In the genomic region with DNA sequence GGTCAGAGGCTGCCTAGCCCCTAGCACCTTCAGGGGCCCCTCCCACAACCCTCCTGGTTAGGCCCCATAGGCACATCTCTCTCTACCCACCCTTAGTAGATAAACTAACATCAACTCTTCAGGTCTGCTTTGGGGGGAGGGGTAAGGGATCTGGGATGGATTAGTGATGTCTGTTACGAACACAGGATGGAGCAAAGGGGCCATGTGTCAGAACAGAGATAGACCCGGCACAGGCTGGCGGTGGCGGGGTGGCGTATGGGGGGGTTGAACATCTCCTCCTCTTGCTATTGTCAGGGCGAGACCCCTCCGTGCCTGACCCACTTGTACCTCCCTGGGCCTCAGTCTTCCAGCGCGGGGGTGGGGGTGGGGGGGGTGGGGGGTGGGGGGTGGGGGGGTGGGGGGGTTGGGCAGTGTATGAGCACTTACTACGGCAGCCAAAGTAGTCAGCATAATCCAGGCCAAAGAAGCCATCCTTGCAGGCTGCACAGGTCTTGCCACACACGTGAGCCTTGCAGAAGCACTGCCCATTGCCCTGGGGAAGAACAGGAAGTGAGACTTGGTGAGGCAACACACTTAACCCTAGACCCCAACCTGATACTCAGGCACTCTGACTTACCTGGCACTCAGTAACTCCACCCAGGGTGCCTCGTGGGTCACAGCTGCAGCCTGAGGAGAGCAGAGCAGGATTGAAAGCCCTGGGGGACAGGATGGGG, we compare ENCODE assay signal across 16 mouse cellular contexts. TPM values are rescaled to one million over a fixed set of nuclear protein-coding genes. Genes with fewer than 3 reads are reported as not detected.
DNase-seq lines count a peak whose midpoint lies in the region; ATAC-seq lines count a peak whose summit lies in the region.
"Had no signal": no experiment of that assay in that cellular context is flagged by ENCODE, and none has a peak within 500 bp of the region (broad histone marks: within the 10 kb centered on the region; RNA-seq: fewer than 3 reads in every experiment).

No protein-coding gene starts in this region.

- ATAC-seq in forebrain, embryonic 13.5 days = no peak
- no peak for ATAC-seq in forebrain, embryonic 16.5 days
- no peak for ATAC-seq in neural tube, embryonic 12.5 days (ENCODE audit: low FRiP score, low read depth)
- ATAC-seq in neural tube, embryonic 15.5 days (ENCODE audit: low FRiP score) = no peak
- ATAC-seq in common myeloid progenitor, adult 5-6 weeks (replicated peaks; ENCODE audit: low read depth, poor library complexity, severe bottlenecking) = peak; percentile 81
- peak; percentile 91 for ATAC-seq in megakaryocyte, adult 5-6 weeks (ENCODE audit: poor library complexity, severe bottlenecking)

- DNase-seq in retina, postnatal 1 day = no peak
- DNase-seq in heart, embryonic 10.5 days (ENCODE audit: low spot score) = no peak
- DNase-seq: cerebellum, adult 9-11 months; embryo, embryonic 11 days; gastrocnemius, postnatal 14 days; kidney, adult 2 months; kidney, postnatal 4 days; right cerebral cortex, postnatal 25 days had no signal

- no peak overlapping the region for H3K4me2 ChIP-seq in forebrain, embryonic 13.5 days
- no peak overlapping the region for H3K4me2 ChIP-seq in forebrain, embryonic 16.5 days (ENCODE audit: low read length)
- no peak overlapping the region for H3K4me2 ChIP-seq in neural tube, embryonic 12.5 days (replicated peaks)
- no peak overlapping the region for H3K4me2 ChIP-seq in neural tube, embryonic 15.5 days
- H3K4me2 ChIP-seq: lung, embryonic 15.5 days had no signal

- no peaks in the 10 kb centered on the region for H3K27me3 ChIP-seq in forebrain, embryonic 13.5 days
- no peaks in the 10 kb centered on the region for H3K27me3 ChIP-seq in forebrain, embryonic 16.5 days (replicated peaks; ENCODE audit: control insufficient read depth, insufficient read depth, low read length)
- no peaks in the 10 kb centered on the region for H3K27me3 ChIP-seq in neural tube, embryonic 12.5 days (replicated peaks)
- no peaks in the 10 kb centered on the region for H3K27me3 ChIP-seq in neural tube, embryonic 15.5 days (replicated peaks)
- no peaks in the 10 kb centered on the region for H3K27me3 ChIP-seq in heart, embryonic 10.5 days (ENCODE audit: insufficient read depth, poor library complexity, severe bottlenecking)
- H3K27me3 ChIP-seq: lung, embryonic 15.5 days had no signal

- H3K36me3 ChIP-seq in forebrain, embryonic 13.5 days (ENCODE audit: poor library complexity, severe bottlenecking) = no peaks in the 10 kb centered on the region
- H3K36me3 ChIP-seq in forebrain, embryonic 16.5 days (ENCODE audit: control insufficient read depth, insufficient read depth) = no peaks in the 10 kb centered on the region
- no peaks in the 10 kb centered on the region for H3K36me3 ChIP-seq in neural tube, embryonic 12.5 days
- H3K36me3 ChIP-seq in neural tube, embryonic 15.5 days = no peaks in the 10 kb centered on the region
- peaks cover 82% of the 10 kb centered on the region for H3K36me3 ChIP-seq in heart, embryonic 10.5 days

- no peak overlapping the region for H3K9ac ChIP-seq in forebrain, embryonic 13.5 days
- no peak overlapping the region for H3K9ac ChIP-seq in forebrain, embryonic 16.5 days (replicated peaks; ENCODE audit: low read depth, low read length)
- H3K9ac ChIP-seq in neural tube, embryonic 12.5 days = 0 out of 2 replicates have a peak overlapping the region, but pooled peaks have one; percentile 26
- H3K9ac ChIP-seq in neural tube, embryonic 15.5 days (replicated peaks) = no peak overlapping the region
- H3K9ac ChIP-seq: lung, embryonic 15.5 days had no signal

- H3K9me3 ChIP-seq in forebrain, embryonic 13.5 days (replicated peaks) = no peaks in the 10 kb centered on the region
- no peaks in the 10 kb centered on the region for H3K9me3 ChIP-seq in forebrain, embryonic 16.5 days (ENCODE audit: control insufficient read depth, low read length)
- no peaks in the 10 kb centered on the region for H3K9me3 ChIP-seq in neural tube, embryonic 12.5 days
- no peaks in the 10 kb centered on the region for H3K9me3 ChIP-seq in neural tube, embryonic 15.5 days (replicated peaks)
- H3K9me3 ChIP-seq in heart, embryonic 10.5 days = no peaks in the 10 kb centered on the region
- H3K9me3 ChIP-seq: lung, embryonic 15.5 days had no signal

- no peak overlapping the region for H3K4me3 ChIP-seq in forebrain, embryonic 13.5 days
- no peak overlapping the region for H3K4me3 ChIP-seq in forebrain, embryonic 16.5 days (replicated peaks; ENCODE audit: low read length)
- H3K4me3 ChIP-seq in neural tube, embryonic 12.5 days = no peak overlapping the region
- H3K4me3 ChIP-seq in neural tube, embryonic 15.5 days (replicated peaks) = no peak overlapping the region
- no peak overlapping the region for H3K4me3 ChIP-seq in heart, embryonic 10.5 days
- H3K4me3 ChIP-seq: lung, embryonic 15.5 days had no signal

- WGBS in forebrain, embryonic 13.5 days = 70% methylated on average over 12 of the region's 12 CpGs
- WGBS in forebrain, embryonic 16.5 days = 78% methylated on average over 12 of the region's 12 CpGs
- 81% methylated on average over 8 of the region's 12 CpGs for WGBS in neural tube, embryonic 12.5 days
- 84% methylated on average over 10 of the region's 12 CpGs for WGBS in neural tube, embryonic 15.5 days
- 69% methylated on average over 10 of the region's 12 CpGs for WGBS in heart, embryonic 10.5 days

- H3K4me1 ChIP-seq in forebrain, embryonic 13.5 days = peaks cover 11% of the 10 kb centered on the region
- H3K4me1 ChIP-seq in forebrain, embryonic 16.5 days (replicated peaks; ENCODE audit: control insufficient read depth, insufficient read depth, low read length) = peaks cover 6% of the 10 kb centered on the region
- H3K4me1 ChIP-seq in neural tube, embryonic 12.5 days = 0 out of 2 replicates have a peak, but pooled peaks cover 4% of the 10 kb centered on the region
- H3K4me1 ChIP-seq in neural tube, embryonic 15.5 days = no peaks in the 10 kb centered on the region; the same call in 1 of the 2 replicates
- peaks cover 27% of the 10 kb centered on the region; the same call in 1 of the 2 replicates for H3K4me1 ChIP-seq in heart, embryonic 10.5 days

- H3K27ac ChIP-seq in forebrain, embryonic 13.5 days = peak overlapping the region; percentile 51; the same call in 1 of the 2 replicates
- no peak overlapping the region for H3K27ac ChIP-seq in forebrain, embryonic 16.5 days (ENCODE audit: low read length)
- no peak overlapping the region for H3K27ac ChIP-seq in neural tube, embryonic 12.5 days
- H3K27ac ChIP-seq in neural tube, embryonic 15.5 days (replicated peaks) = no peak overlapping the region
- no peak overlapping the region for H3K27ac ChIP-seq in heart, embryonic 10.5 days
- H3K27ac ChIP-seq: lung, embryonic 15.5 days; stomach, postnatal 0 days had no signal

RNA-seq across cellular contexts. Expression of gene Adrm1, which starts 25.5 kb away (rescaled TPM):
- polyA plus RNA-seq in forebrain, embryonic 13.5 days (2015; fragmentation: Nextera tagmentation; extraction: Ambion mirVana) = 211 and 220 TPM in 2 replicates
- 189 and 202 TPM in 2 replicates for polyA plus RNA-seq in forebrain, embryonic 16.5 days (2015; fragmentation: Nextera tagmentation; extraction: Ambion mirVana)
- polyA plus RNA-seq in neural tube, embryonic 12.5 days (2016; fragmentation: Nextera tagmentation; extraction: Ambion mirVana) = 218 and 221 TPM in 2 replicates
- polyA plus RNA-seq in neural tube, embryonic 15.5 days (2015; fragmentation: Nextera tagmentation; extraction: Ambion mirVana) = 196 and 203 TPM in 2 replicates
- 51.8 and 52.0 TPM in 2 replicates for total RNA-seq in common myeloid progenitor, adult 5-6 weeks (2017)
- 55.7 and 58.0 TPM in 2 replicates for total RNA-seq in megakaryocyte, adult 5-6 weeks (2015)
- 32.0 and 39.1 TPM in 2 replicates for total RNA-seq in megakaryocyte, adult 5-6 weeks (2017)
- 202 and 240 TPM in 2 replicates for polyA plus RNA-seq in heart, embryonic 10.5 days (2016; fragmentation: Nextera tagmentation; extraction: Ambion mirVana)

RNA-seq across cellular contexts. Expression of gene Lama5, which starts 28.9 kb away (rescaled TPM):
- polyA plus RNA-seq in forebrain, embryonic 13.5 days (2015; fragmentation: Nextera tagmentation; extraction: Ambion mirVana) = 3.4 and 5.0 TPM in 2 replicates
- 3.0 and 3.2 TPM in 2 replicates for polyA plus RNA-seq in forebrain, embryonic 16.5 days (2015; fragmentation: Nextera tagmentation; extraction: Ambion mirVana)
- 2.8 and 2.9 TPM in 2 replicates for polyA plus RNA-seq in neural tube, embryonic 12.5 days (2016; fragmentation: Nextera tagmentation; extraction: Ambion mirVana)
- 1.2 and 4.4 TPM in 2 replicates for polyA plus RNA-seq in neural tube, embryonic 15.5 days (2015; fragmentation: Nextera tagmentation; extraction: Ambion mirVana)
- total RNA-seq in common myeloid progenitor, adult 5-6 weeks (2017) = 0.05 and 0.10 TPM in 2 replicates
- total RNA-seq in megakaryocyte, adult 5-6 weeks (2015) = 0.48 and 0.83 TPM in 2 replicates
- total RNA-seq in megakaryocyte, adult 5-6 weeks (2017) = 0.18 and 4.0 TPM in 2 replicates
- polyA plus RNA-seq in heart, embryonic 10.5 days (2016; fragmentation: Nextera tagmentation; extraction: Ambion mirVana) = 23.6 and 30.8 TPM in 2 replicates

Comparison
In these comparisons a context has a peak if more than half of its experiments do, and no peak if none do; other contexts are left out.
1. ATAC-seq: peak in common myeloid progenitor, adult 5-6 weeks (single experiment) and megakaryocyte, adult 5-6 weeks (single experiment); none in forebrain, embryonic 13.5 days (single experiment), forebrain, embryonic 16.5 days (single experiment), neural tube, embryonic 12.5 days (single experiment) and neural tube, embryonic 15.5 days (single experiment).